Mouse (Mus musculus) splenic B cell, adult 2 months (primary cell): ENCODE measurements around the gene Gm10190.

Experiments
- DNase-seq: peaks from one replicate; pipeline ENCODE4 v3.0.0-alpha.2; 2011; ENCODE audit warnings: low read depth, low spot score
- H3K27me3 ChIP-seq: 2 replicates; pipeline ENCODE4 v1.6.1; 2012; ENCODE audit warnings: mild to moderate bottlenecking, low read length, moderate library complexity, mixed read lengths; ENCODE audit not compliant: control insufficient read depth, poor library complexity, insufficient read depth, severe bottlenecking
- H3K36me3 ChIP-seq: 2 replicates; pipeline ENCODE4 v1.6.1; 2012; ENCODE audit warnings: mild to moderate bottlenecking, low read length, moderate library complexity, mixed read lengths; ENCODE audit not compliant: control insufficient read depth, poor library complexity, insufficient read depth, severe bottlenecking

Gene Gm10190

DNA sequence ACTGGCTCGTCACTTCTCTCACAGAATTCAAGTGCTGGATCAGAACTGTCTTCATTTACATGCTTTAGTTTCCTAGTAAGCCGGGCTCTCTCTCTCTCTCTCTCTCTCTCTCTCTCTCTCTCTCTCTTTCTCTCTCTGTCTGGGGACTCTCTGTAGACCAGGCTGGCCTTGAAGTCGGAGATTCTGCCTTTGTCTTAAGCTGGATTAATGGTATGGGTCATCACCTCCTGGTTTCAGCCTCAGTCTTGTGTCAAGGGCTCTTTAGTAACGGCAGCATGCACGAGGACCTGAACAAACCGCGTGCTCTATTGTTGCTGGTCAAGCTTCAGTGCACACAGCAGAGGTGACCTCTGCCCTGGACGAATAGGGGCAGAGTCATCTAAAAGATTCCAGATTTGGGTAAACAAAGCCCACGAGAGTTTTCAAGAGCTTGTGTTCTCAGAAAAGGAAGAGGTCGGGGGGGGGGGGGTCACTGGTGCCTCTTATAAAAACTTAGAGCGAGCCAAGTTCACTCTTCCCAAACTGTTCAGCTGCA, 26.7 kb downstream of the Gm10190 start:
- Histone ChIP-seq H3K36me3 (no peaks in the 10 kb centered on the region), H3K27me3 (no peaks in the 10 kb centered on the region)
- no peak for DNase-seq

DNA sequence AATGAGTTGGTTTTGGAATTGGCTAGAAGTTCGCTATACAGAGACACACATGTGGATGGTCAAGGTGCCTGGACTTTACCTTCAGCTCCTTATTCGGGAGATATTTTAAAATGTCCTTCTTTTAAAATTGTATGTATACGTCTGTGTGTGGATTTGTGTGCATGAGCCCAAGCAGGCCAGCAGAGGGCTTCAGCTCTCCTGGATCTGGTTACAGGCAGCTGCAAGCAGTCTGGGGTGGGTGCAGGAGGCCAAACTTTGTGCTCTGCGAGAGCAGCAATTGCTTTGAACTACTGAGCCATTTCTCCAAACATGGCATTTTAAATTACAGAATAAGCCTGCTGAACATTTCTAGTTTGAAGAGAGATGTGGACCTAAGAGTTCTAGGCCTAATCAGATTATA, 28.1 kb downstream of the Gm10190 start:
- peak; percentile 41 for DNase-seq
- H3K36me3 ChIP-seq = no peaks in the 10 kb centered on the region
- H3K27me3 ChIP-seq = no peaks in the 10 kb centered on the region

DNA sequence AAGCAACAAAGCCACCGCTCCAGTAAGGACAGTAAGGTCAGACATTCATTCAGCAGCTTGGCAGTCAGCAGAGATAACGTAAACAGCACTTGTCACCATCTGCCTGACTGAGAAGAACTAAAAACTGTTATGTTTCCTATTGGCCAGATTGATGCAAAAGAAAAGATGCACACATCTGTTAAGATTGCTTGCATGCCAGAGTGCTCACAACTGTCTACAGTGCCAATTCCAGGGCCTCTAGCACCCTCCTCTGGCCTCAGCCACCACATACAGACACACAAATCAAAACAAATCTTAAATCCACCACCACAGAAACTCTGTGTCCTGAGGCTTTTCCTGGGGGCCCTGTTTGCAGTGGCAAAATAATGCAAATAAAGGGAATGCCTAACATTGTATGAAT, 41.0 kb downstream of the Gm10190 start:
- Histone ChIP-seq H3K36me3 (no peaks in the 10 kb centered on the region), H3K27me3 (no peaks in the 10 kb centered on the region)
- DNase-seq = peak; percentile 28

DNA sequence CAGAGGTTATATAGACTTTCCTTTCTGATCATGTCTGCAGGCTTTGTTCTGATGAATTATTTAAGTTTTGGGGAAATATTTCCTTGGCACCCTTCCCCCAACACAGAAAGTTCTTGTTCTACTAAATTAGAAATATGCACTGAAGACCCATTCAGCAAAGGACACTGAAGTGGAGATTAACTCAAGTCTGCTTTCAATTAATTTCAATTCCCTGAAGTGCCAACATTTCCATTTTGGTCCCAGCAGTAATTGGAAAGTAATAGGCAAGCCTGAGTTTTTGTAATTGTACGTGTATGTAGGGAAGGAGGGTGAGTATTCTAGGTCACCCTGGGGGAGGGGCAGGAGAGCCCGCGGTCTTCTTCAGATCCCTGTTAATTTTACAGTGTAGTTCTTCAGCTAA, 46.9 kb downstream of the Gm10190 start:
- H3K36me3 ChIP-seq = no peaks in the 10 kb centered on the region
- H3K27me3 ChIP-seq = no peaks in the 10 kb centered on the region
- no peak for DNase-seq

DNA sequence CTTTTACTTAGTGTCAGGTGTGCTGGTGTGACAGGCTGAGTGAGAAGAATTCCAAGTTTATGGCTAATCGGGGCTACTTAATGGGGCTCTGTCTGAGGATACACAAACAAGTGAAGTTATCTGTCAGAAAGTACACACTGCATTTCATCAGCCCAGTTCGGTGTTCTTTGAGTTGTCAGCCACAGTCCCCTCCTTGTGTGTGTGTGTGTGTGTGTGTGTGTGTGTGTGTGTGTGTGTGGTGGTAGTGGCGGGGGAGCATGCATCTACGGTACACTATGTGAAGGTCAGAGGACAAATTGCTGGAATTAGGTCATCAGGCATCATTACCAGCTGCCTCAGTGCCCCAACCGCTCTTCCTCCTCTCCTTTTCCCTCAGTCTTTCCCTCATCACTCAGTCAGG, 47.9 kb downstream of the Gm10190 start:
- DNase-seq = no peak
- no peaks in the 10 kb centered on the region for H3K27me3 ChIP-seq
- H3K36me3 ChIP-seq = no peaks in the 10 kb centered on the region

DNA sequence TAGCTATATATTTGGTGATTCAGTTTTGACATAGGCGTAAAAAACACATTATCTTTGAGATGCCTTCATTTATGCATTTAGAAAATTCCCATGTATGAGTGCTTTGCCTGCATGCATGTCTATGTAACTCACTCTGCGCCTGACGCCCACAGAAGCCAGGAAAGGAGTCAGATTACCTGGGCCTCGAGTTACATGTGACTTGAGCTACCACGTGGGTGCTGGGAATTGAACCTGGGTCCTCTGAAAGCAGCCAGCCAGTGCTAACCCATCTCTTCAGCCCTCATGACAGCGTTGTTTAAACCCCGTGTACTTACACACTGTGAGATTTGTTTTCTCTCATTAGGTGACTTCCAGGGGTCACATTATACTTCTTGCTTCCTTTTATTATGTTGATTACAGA, 48.8 kb downstream of the Gm10190 start:
- H3K36me3 ChIP-seq = no peaks in the 10 kb centered on the region
- no peak for DNase-seq
- H3K27me3 ChIP-seq = no peaks in the 10 kb centered on the region

DNA sequence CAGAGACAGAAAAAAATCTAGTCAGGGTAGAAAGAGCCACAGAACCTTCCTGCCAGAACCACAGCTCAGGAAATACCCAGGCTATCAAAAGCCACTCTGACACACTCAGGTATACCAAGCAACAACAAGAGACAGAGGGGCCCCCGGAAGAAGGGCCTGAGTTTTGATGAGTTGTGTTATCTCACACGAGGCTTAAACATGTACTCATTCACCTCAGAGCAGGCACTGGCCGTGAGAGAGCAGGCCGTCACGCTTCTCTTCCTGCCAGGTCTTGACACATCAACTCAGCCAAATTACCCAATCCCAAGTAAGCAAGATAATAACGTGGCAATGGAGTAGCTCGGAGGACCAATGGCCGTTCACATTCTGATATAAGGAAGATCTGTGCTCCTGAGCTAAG, 49.7 kb downstream of the Gm10190 start:
- Histone ChIP-seq H3K36me3 (no peaks in the 10 kb centered on the region), H3K27me3 (no peaks in the 10 kb centered on the region)
- DNase-seq = peak; percentile 7
